Mouse (Mus musculus) thymus, postnatal 25 days (tissue): ENCODE data around the gene Acer1.
"Not testable (repeated sequence)": the region's sequence is repeated elsewhere in the genome, so short reads cannot be mapped to it uniquely, and the experiment has no call there.

Experiments used
- DNase-seq: peaks from one replicate; pipeline ENCODE4 v3.0.0; 2022

The Acer1 gene

DNA sequence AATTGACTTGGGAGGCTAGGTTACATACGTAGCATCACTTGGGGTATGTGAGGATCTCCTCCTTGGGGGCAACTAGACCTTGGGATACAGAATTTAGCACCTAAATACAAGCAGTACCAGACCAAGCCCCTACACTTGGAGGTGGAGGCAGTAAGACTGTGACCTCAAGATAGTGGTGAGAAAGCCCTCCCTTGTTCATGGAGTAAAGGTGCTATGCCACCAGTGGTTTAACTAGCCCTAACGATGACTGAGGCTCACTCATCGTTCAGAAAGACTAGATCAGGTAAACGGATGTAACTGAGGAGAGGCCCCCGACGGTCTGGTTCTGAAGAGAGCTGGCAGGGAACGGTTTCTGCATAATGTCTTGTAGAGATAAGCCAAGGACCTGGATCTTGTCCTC lies 45.2 kb downstream of the Acer1 start:
- no peak for DNase-seq

DNA sequence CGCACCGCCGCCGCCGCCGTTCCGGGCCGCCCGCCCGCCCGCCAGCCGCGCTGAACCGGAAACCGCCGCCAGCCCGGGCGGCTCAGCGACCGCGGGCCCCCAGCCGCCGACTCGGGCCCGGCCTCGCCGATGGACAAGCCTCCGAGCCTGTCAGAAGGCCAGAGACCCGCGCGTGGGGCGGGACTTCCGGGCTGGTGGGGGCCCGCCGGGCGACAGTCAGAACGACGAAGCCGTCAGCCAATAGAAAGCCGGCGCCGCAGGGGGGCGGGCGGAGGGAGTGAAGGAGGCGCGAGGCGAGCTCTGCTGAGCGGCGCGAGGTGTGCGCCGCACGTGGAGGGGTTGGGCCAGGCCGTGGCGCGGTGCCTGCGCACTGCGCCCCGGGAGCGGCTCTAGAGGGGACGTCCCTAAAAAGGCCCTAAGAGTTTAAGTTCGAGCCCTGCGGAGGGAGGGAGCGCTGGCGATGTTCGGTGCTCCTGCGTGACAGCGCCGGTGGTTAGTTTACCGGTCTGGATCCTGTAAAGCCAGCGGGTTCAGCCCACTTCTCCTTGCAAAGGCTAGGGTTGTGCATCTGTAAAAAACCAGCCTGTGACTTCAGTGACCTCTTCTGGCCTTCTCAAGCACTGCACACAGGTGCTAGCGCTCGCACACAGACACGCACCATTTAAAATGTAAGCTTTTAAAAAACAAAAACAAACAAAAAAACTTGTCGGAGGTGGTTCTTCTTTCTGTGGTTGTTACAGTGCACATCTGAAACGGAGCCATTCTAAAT lies 46.4 kb downstream of the Acer1 start, which contains the start of gene Mllt1:
Gene Mllt1, minus strand, starts transcription at position 53 of the 769 bp plus-strand sequence.
- peak; percentile 100 for DNase-seq

DNA sequence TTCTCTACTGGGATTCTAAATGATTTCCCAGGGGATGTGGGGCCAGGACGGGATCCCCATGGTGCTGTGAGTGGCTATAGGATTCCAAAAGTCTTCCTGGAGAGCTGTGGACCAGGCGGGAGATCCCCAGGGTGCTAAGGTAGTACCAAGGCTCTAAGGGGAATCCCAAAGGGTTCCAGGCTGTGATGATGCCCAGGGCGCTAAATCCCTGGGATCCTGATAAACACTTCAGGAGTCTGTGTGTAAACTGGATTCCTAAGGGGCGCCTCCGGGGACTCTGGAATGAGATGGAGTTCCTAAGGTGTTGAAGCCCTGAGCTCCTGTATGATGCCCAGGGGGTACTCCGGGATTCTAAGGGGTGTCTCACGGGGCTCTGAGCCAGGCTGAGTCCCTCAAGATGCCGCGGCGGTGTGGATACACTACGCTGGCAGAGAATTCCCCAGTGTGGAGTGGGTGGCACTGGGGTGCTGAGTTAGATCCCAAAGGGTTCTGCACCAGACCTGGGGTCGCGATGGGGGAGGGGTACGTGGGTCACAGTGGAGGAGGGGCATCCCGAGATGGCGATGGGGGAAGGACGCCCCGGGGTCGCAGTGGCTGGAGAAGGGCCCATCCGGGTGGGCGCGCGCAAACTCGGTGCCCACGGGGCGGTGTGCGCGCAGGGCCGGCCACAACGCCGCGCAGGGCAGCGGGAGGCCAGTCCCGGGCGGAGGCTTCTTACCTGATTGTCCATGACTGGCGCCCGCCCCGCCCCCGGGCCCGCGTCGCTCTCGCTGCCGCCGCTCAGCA lies 47.2 kb downstream of the Acer1 start:
- no peak for DNase-seq

DNA sequence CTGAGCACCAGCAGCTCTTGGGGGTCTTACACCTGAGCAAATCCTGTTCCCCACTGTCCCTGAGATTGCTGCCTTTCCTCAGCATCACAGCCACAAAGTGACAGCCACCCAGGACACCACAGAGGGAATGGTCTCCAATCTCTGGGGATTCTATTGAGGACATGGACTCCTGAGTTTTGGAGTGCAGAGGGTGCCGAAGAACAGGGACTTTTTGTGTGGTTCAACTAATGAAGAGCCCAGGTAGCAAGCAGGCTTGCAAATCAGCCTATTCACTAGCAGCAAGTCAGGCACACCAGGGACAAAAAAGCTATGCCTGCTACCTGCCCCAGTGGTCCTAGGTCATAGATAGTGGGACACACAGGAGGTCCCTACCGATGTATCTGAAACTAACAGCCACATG lies 48.5 kb downstream of the Acer1 start:
- no peak for DNase-seq

DNA sequence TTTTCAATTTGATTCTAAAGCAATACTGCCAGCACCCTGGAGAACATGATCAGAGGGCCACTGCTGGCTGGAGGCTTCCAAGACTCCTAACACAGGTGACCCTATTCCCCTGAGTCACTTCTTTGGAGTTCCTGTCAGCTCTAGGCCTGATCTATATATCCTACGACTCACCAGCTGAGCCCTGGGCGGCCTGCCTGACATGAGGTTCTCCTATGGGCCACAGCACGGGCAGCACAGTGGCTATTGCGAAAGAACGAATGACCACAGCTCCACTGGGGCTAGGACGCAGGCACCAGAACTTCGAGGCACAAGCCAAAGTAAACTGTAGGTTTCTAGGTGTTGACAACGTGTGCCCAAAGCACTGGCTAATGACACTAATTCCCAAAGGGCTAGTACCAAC lies 51.9 kb downstream of the Acer1 start:
- DNase-seq: no peak

DNA sequence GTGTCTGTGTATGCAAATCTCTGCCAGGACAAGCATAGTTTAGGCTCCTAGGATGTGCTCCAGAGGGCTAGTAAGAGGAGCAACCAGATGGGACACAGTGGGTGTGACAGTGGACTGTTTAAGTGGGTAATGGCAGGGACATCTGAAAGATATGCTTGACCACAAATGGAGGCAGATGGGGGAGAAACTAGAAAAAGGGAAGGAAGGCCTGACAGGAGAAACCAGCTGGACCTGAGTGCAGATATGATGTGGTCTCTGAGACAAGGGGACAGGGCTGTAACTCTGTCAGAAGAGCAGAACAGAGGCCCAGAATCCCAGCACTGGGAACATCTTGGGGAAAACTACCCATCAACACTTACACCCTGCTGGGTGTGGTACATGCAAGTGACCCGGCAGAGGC lies 52.4 kb downstream of the Acer1 start:
- DNase-seq: no peak

DNA sequence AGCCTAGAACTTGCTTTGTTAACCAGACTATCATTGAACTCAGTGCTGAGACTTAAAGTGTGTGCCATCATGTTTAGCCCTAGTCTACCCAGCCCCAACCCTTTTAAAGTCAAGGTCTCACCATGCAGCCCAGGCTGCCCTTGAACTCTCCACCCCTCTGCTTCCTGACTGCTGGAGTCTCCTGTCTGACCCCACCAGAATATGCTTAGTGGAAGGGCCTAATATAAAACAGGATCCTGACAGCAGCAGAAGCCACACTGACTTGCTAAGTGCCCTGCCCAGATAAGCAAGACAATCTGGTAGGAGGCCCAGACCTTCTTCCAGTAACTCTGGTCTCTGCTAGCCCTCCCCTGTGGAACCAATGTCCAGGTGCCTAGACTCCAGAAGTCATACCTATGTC lies 52.8 kb downstream of the Acer1 start:
- DNase-seq: no peak

DNA sequence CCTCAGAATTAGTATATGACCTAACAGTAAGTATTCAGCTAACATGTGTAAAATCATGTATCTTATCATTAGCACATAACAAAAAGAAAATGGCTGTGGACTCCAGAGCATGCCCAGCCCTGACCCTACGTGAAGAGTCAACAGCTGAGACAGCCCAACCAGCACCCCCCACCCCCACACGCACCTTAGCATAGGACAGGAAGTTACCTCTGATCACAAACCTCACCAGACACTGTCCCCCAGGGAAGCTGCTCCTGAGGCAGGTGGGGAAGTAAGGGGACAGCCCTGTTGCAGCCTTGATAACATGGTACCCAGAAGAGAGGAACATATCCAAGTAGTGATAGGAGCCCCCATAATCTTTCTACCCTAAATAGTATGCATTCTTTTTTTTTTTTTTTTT lies 55.9 kb downstream of the Acer1 start:
- DNase-seq: no peak

DNA sequence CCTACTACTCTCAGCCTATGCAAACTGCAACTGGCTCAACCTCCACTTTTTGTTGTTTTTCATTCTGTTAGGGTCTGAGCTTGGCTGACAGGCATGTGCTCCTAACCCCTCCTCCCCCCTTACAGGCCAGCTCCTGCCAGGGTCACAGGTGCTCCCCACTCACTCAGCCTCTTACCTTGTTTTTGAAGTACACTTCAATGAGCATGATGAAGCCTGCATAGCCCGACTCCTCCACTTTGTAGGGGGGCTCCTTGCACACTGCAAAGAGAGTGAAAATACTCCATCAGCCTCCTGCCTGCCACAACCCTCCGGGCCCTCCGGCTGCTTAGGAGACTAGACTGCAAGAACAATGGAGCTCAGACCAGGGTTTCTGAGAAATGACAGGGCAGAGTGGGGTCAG lies 62.2 kb downstream of the Acer1 start:
- no peak for DNase-seq

DNA sequence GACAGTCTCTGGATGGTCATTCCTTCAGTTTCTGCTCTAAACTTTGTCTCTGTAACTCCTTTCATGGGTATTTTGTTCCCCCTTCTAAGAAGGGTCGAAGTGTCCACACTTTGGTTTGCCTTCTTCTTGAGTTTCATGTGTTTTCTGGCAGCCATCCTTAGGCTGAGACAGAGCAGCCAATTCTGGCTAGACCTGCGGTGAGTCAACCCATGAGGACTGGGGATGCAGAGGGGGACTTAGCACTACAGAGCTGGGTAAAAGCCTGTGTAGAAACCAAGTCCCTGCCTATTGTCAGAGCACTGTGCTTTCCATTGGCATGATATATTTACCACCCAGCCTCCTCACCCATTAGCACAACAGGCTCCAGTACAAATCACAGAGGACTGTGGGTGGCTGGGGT lies 64.8 kb downstream of the Acer1 start:
- no peak for DNase-seq

DNA sequence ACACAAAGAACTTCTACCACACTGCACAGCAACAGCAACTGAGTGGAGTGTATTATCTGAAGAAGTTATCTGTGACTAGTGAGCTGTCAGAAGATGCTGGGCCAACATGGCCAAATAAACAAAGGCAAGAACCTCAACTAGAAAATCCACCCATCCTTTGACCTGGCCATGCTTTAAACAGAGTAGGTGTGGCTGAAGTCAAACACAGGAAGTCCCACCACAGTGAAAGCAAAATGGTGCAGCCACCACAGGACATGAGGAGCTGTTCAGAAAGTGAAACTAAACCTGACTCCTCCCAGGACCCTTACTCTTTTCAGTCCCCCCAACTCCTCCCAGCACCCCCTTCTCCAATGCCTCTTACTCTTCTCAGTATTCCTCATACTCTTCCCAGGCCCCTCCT lies 68.5 kb downstream of the Acer1 start:
- DNase-seq: no peak

DNA sequence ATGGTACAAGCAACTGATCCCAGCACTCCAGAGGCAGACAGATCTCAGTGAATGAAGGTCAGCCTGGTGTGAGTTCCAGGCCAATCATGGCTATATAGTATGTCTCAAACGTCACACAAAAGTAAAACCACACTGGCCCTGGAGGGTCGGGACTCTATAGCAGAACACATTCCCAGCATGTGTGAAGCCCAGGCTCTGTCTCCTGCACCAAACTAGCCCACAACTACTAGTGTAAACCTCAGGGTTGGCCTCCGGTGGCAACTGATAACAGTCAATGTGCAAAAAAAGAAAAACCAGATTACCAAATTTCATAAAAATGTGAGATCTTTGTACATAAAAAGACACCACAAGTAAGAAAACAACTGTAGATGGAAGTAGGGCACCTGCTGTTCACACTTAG lies 68.9 kb downstream of the Acer1 start:
- no peak for DNase-seq

DNA sequence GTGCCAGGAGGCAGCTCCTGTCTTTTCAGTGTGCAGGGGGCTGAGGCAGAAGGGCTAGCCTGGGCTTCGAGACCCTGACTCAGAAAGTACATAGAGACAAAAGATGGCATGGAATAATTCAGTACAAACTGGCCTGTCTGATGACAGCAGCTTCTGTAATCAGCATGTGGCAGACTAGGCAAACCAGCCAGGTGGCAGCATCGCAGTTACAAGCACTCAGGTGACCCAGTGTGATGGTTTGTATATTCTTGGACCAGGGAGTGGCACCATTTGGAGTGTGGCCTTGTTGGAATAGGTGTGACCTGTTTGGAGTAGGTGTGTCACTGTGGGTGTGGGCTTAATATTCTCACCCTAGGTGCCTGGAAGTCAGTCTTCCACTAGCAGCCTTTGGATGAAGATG lies 72.2 kb downstream of the Acer1 start:
- DNase-seq: not testable (repeated sequence)

DNA sequence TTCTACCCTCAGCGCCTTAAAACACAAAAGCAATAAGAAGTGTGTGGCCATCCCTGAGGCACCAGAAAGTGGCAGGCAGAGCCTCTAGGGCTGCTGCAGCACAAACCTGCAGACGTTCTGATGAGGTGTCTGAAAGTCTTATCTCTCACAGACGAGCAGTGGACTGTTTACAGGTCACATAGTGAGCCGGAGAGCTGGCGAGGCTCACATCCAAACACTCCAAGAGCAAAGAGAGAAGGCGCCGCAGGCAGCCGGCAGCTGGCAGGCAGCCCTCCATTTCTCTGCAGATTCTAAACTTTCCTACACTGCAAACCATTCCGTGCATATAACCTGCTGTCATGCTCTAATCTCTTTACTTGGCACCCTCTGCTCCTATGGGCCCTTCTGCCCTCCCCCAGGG lies 74.0 kb downstream of the Acer1 start:
- no peak for DNase-seq

DNA sequence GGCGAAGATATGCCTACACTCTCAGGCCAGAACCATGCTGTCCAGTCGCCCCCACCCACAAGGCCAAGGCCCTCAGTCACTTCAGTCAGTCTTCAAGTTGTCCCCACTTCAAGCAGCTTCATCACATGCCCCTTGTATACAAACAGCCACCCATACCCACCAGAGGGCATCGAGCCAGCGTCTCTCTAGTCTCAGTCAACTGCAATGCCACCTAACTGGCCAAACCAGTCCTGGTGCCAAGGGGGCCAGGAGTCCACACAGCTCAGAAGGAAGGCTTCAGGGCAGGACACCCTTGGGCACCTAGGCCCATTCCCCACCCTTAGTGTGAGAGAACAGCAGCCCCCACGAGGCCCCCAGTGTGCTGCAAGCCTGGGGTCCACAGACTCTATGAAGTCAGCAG lies 74.8 kb downstream of the Acer1 start:
- DNase-seq: no peak

DNA sequence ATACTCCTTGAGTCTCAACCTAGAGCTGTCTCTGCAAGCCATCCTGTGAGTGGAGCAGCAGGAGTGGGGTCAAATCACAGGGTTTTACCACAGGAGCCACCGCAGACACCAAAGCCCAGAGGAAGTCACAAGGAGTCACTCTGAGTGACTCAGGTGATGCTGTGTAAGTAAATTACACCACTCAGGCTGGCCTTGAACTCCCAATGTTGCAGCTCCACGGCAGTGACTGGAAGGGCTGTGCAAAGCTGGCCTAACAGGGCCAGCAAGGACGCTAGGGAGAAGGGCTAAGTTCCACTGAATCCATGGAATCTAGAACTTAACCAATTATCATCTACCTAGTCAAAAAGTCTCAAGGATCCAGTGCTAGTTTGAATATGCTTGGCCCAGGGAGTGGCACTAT lies 75.8 kb downstream of the Acer1 start:
- no peak for DNase-seq
